Mouse (Mus musculus) cerebellum, adult 2 months (tissue): ENCODE results near the gene Epha7. TPM values are rescaled to one million over a fixed set of nuclear protein-coding genes. Genes with fewer than 3 reads are reported as not detected.

ENCODE experiments used
- DNase-seq, 2 experiments: peaks; one replicate each; pipeline ENCODE4 v3.0.0; 2021
- H3K27ac ChIP-seq: fragments of 200-500 bp; 2 replicates; pipeline ENCODE4 v1.5.1; 2012; ENCODE audit warnings: low read length, control low read depth, inconsistent platforms; ENCODE audit not compliant: insufficient read depth
- H3K27me3 ChIP-seq: fragments of 200-500 bp; 2 replicates; pipeline ENCODE4 v1.6.1; 2012; ENCODE audit warnings: inconsistent platforms, mild to moderate bottlenecking, low read length, moderate library complexity; ENCODE audit not compliant: control insufficient read depth, insufficient read depth
- H3K4me1 ChIP-seq: fragments of 200-500 bp; 2 replicates; pipeline ENCODE4 v1.6.1; 2011; ENCODE audit warnings: low read length; ENCODE audit not compliant: control insufficient read depth, insufficient read depth
- H3K4me3 ChIP-seq: fragments of 200-500 bp; replicated peaks from 2 replicates; pipeline ENCODE3; 2011; ENCODE audit warnings: mild to moderate bottlenecking, low read depth, low read length, control low read depth; ENCODE audit not compliant: insufficient read depth
- CTCF ChIP-seq: fragments of 200-500 bp; IDR thresholded peaks from 2 replicates; pipeline ENCODE4 v1.5.1; 2011; ENCODE audit warnings: low read depth, mild to moderate bottlenecking, control low read depth, low read length, moderate library complexity, borderline replicate concordance; ENCODE audit not compliant: insufficient read depth
- POLR2A ChIP-seq: fragments of 200-500 bp; IDR thresholded peaks from 2 replicates; pipeline ENCODE4 v1.6.1; 2011; ENCODE audit warnings: low read length, control low read depth, borderline replicate concordance; ENCODE audit not compliant: insufficient read depth
- WGBS: fragments of 180-500 bp; shearing (Covaris S2); methylation state at CpG from one replicate; pipeline ENCODE4 v1.1.7; 2018; 5-methylcytosine and 5-hydroxymethylcytosine counted together
- polyA plus RNA-seq: library from polyadenylated mRNA; depleted of rRNA; stranded (reverse); fragments of >200 nt; gene quantifications from 2 replicates; pipeline ENCODE4 v1.2.3, GENCODE M21; 2012

The Epha7 gene
- polyA plus RNA-seq, 1 experiment = 12.7 TPM

DNA sequence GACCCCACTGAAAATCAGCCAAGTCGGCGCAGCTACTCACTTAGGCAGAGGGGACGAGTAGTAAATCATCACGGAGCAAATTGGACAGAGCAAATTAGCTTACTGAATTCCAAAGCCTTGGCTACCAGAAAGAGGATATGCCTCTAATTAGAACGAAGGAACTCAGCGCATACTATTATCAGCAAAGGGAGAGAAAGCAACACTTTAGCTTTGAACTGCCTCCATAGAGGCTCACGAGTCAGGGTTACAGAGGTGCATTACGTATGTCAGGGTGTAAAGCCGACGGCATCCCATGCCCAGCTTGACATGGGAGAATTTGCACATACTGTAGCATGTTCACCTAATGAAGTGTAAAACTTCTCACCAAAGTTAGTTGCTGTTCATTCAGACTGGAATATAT is 121.9 kb downstream of the Epha7 start:
- DNase-seq = no peak
- Histone ChIP-seq H3K27me3 (no peaks in the 10 kb centered on the region), H3K4me3 (no peak overlapping the region), H3K4me1 (no peaks in the 10 kb centered on the region; the same call in 1 of the 2 replicates), H3K27ac (no peak overlapping the region)
- TF ChIP-seq POLR2A (no peak), CTCF (no peak)
- WGBS = 64% methylated on average over 10 of the region's 10 CpGs

GRCm38 (mm10) chr4:28935567-28935966 is 122.6 kb downstream of the Epha7 start:
- Histone ChIP-seq H3K27me3 (no peaks in the 10 kb centered on the region), H3K4me1 (no peaks in the 10 kb centered on the region; the same call in 1 of the 2 replicates), H3K27ac (no peak overlapping the region), H3K4me3 (no peak overlapping the region)
- DNase-seq = peak; percentile 3 to 12
- TF ChIP-seq POLR2A = no peak
- TF ChIP-seq CTCF = no peak
- 48% methylated on average over 11 of the region's 11 CpGs for WGBS

DNA sequence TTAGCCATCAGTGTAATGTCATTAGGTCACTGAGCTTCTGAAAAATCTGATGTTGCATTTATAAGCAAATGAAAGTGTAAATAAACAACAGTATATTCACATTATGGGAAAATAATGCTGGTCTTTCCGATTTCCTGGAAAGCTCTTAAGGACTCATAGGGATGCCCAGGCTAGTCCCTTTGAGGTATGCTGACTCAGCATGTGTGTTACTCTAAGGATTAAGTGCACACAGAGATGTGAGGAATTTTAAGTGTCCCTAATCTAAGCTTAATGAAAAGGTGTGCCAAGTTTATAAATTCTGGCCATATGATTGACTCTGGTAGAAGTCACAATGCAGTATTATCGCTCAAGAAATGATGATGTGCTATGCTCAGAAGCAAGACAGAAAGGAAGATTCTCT is 127.8 kb downstream of the Epha7 start:
- 97% methylated on average over 2 of the region's 2 CpGs for WGBS
- DNase-seq = no peak
- Histone ChIP-seq H3K4me1 (no peaks in the 10 kb centered on the region), H3K27ac (no peak overlapping the region), H3K4me3 (no peak overlapping the region), H3K27me3 (no peaks in the 10 kb centered on the region)
- TF ChIP-seq POLR2A = no peak
- TF ChIP-seq CTCF = no peak

DNA sequence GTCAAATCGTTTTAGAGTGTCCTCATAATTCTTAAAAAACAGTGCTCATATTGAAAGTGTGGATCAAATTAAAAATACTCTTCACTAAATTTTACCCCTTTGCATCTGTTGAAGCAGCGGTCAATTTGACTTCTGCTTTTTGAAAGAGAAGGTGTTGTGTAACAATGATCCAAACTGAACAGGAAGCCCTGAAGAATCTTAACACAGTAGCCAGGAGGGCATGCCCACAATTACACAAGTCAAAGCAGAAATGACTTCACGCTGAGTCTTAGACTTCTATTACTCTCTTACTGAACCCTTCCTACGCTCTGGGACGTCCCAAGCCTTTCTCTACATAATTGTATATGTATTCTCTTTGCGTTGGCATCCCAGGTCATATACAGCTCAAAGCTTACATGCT is 131.3 kb downstream of the Epha7 start:
- no peak overlapping the region for H3K4me3 ChIP-seq
- no peaks in the 10 kb centered on the region for H3K4me1 ChIP-seq
- 89% methylated on average over 6 of the region's 6 CpGs for WGBS
- no peak for DNase-seq
- no peaks in the 10 kb centered on the region for H3K27me3 ChIP-seq
- H3K27ac ChIP-seq = no peak overlapping the region
- TF ChIP-seq CTCF (no peak), POLR2A (no peak)

DNA sequence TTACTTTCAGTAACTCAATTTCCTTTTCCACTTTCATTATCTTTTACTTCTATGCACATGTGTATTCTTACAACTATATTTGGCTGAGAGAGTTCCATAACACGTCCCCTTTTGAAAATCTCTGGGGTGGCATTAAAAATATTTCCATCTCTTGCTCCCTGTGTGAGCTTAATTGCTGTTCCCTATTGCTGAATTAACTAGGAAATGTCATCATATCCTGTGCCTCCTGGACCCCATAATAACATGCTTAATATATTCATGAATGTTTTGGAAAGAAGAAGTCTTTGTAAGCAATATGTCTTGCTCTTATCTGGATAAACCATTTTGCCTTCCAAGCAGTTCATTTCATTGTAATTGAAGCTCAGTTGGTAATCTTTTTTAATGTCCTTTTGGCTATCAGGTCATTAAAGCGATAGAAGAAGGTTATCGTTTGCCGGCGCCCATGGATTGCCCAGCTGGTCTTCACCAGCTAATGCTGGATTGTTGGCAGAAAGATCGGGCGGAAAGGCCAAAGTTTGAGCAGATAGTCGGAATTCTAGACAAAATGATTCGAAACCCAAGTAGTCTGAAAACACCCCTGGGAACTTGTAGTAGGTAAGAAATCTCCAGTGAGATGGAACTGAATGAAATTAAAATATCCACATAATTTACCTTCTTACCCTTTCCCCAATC is 148.1 kb downstream of the Epha7 start:
- DNase-seq = peak in 1 of 2 experiments; percentile 38
- Histone ChIP-seq H3K27me3 (no peaks in the 10 kb centered on the region), H3K4me3 (no peak overlapping the region), H3K4me1 (no peaks in the 10 kb centered on the region), H3K27ac (no peak overlapping the region)
- no peak for TF ChIP-seq POLR2A
- no peak for TF ChIP-seq CTCF
- WGBS = 19% methylated on average over 9 of the region's 9 CpGs

DNA sequence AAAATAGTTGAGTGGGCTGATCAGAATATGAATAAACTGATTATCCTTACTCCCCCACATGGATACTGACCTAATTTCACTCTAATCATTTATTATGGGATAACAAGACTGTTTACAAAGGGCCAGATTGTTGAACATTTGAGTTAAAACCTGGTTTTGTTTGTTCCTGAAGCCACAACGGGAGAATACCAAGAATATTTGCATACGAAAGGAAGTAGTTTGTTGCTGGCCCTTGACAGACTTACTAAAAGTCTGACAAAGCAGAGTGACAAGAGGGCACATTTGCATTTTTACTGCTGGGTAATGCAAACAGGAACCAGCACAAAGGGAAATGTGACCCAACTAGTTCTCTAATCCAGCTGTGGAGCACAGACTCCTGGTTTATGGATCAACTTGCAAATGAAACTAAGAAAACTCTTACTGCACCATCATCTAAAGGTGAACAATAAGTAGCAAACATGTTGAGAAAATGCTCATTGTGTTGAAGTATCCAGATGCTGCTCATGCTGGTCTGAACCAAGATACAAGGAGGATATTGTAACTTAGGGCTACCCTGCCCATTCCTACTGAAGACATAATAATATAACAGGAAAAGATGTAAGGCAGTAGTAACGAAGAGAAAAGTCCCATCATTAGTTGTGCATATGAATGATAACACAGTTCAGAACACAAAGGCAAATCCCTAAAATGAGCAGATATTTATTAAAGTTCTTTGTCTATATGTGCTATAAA is 154.8 kb downstream of the Epha7 start:
- H3K4me3 ChIP-seq = no peak overlapping the region
- no peaks in the 10 kb centered on the region for H3K4me1 ChIP-seq
- WGBS = 66% methylated on average over 3 of the region's 3 CpGs
- H3K27me3 ChIP-seq = no peaks in the 10 kb centered on the region
- no peak for TF ChIP-seq POLR2A
- no peak for TF ChIP-seq CTCF
- no peak overlapping the region for H3K27ac ChIP-seq
- DNase-seq = no peak

DNA sequence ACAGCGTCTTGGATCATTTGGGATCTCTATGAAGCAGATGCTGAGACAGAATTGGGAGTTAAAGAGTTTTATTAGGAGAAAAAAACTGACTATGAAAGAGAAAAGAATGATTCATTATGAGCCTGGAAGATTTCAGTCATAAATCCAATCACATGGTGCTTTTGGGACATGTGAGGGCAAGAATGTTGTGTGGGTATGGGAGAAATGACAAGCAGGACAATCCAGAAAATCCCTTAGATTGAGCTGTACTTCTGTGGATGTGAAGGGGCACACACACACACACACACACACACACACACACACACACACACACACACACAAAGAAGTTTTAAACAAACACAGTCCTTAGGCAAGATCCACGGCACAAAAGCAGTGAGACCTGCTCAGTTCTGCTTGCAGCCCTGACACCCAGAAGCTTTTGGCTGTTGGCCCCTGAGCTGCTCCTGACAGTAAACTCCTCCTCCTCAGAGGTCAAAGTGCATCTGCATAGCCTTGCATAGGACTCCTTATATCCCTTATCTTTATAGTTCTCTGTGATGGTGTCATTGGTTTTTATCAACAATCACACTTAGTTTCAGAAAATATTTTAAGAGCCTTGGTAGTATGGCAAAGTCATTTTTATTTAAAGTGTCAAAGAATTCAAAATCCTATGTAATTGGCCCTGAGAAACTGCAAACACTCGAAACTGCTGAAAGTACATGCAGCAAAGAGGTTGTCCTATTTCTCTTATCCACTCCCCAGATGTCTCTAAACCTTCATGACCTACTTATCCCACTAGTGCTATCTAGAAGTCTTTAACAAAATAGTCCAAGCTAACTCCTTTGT is 185.7 kb downstream of the Epha7 start:
- no peak overlapping the region for H3K4me3 ChIP-seq
- 68% methylated on average over 3 of the region's 3 CpGs for WGBS
- no peaks in the 10 kb centered on the region for H3K27me3 ChIP-seq
- H3K27ac ChIP-seq = no peak overlapping the region
- TF ChIP-seq POLR2A = no peak
- no peak for TF ChIP-seq CTCF
- DNase-seq = no peak
- H3K4me1 ChIP-seq = no peaks in the 10 kb centered on the region
